Mouse (Mus musculus) CD8-positive naive resting alpha-beta T cell, adult 2 months (primary cell): Measurements from ENCODE around the gene Mrps35.
A peak's percentile ranks its signal among the peaks of the same experiment; 100 is the strongest.

Experiments
- DNase-seq, 2 experiments: peaks; one replicate each; pipeline ENCODE4 v3.0.0; 2022; ENCODE audit warnings: low read depth in 2 of 2, low spot score in 2 of 2

Gene Mrps35

GRCm38 (mm10) chr6:147029591-147029990 is 13.0 kb upstream of the Mrps35 start:
- DNase-seq = no peak

- no peak for DNase-seq
Measured at GRCm38 (mm10) chr6:147030096-147030885, 12.3 kb upstream of the Mrps35 start.

GRCm38 (mm10) chr6:147032303-147032925 is 10.2 kb upstream of the Mrps35 start, which contains the start of gene Rep15:
Gene Rep15 (plus strand): TSS chr6:147032584.
- peak in 1 of 2 experiments; percentile 8 for DNase-seq

GRCm38 (mm10) chr6:147043633-147044032 is 1.1 kb downstream of the Mrps35 start:
- no peak for DNase-seq

GRCm38 (mm10) chr6:147049239-147049805 is 6.8 kb downstream of the Mrps35 start:
- DNase-seq = no peak

GRCm38 (mm10) chr6:147051666-147052065 is 9.1 kb downstream of the Mrps35 start:
- no peak for DNase-seq

- no peak for DNase-seq
Measured at GRCm38 (mm10) chr6:147052440-147052839, 9.9 kb downstream of the Mrps35 start.

GRCm38 (mm10) chr6:147053785-147054646 is 11.5 kb downstream of the Mrps35 start:
- no peak for DNase-seq

- DNase-seq = no peak
Measured at GRCm38 (mm10) chr6:147055374-147055977, 12.9 kb downstream of the Mrps35 start.

- no peak for DNase-seq
Measured at GRCm38 (mm10) chr6:147059326-147059725, 16.8 kb downstream of the Mrps35 start.

GRCm38 (mm10) chr6:147061630-147062029 is 19.1 kb downstream of the Mrps35 start:
- DNase-seq = no peak

GRCm38 (mm10) chr6:147062034-147062433 is 19.5 kb downstream of the Mrps35 start:
- no peak for DNase-seq

GRCm38 (mm10) chr6:147062694-147063093 is 20.1 kb downstream of the Mrps35 start:
- DNase-seq = no peak

- DNase-seq = no peak
Measured at GRCm38 (mm10) chr6:147064226-147064943, 21.8 kb downstream of the Mrps35 start.

- no peak for DNase-seq
Measured at GRCm38 (mm10) chr6:147064944-147065261, 22.3 kb downstream of the Mrps35 start.

- no peak for DNase-seq
Measured at GRCm38 (mm10) chr6:147075808-147076387, 33.3 kb downstream of the Mrps35 start.

- no peak for DNase-seq
Measured at GRCm38 (mm10) chr6:147076878-147077277, 34.3 kb downstream of the Mrps35 start.

- DNase-seq = no peak
Measured at GRCm38 (mm10) chr6:147079919-147080318, 37.4 kb downstream of the Mrps35 start.

- DNase-seq = no peak
Measured at GRCm38 (mm10) chr6:147085398-147086040, 43.0 kb downstream of the Mrps35 start.
